Mouse (Mus musculus): ENCODE measurements at regions not wholly inside any gene's neighbourhood (a gene's known extent, or its start where the extent isn't known, plus 50 kb on each side); places are given as distances from the start of the nearest gene placed in this dataset.

GRCm38 (mm10) chr6:76697146-76697891 lies 199.7 kb upstream of the Gm9008 start:
- DNase-seq, result no peak

- no peak for DNase-seq
These were observed 191.2 kb upstream of the Gm9008 start for GRCm38 (mm10) chr6:76688831-76689230.

GRCm38 (mm10) chr6:76639583-76639982 lies 142.0 kb upstream of the Gm9008 start:
- no peak for DNase-seq

GRCm38 (mm10) chr6:76628379-76628778 lies 130.8 kb upstream of the Gm9008 start:
- no peak for DNase-seq

GRCm38 (mm10) chr6:76621499-76621898 lies 123.9 kb upstream of the Gm9008 start:
- no peak for DNase-seq

GRCm38 (mm10) chr6:76620754-76621204 lies 123.2 kb upstream of the Gm9008 start:
- DNase-seq, result peak; percentile 21
